Mouse (Mus musculus) T-cell, adult 2 months (primary cell): Measurements from ENCODE around the gene Rcc2.
A peak's percentile ranks its signal among the peaks of the same experiment; 100 is the strongest.

Experiments
- DNase-seq: peaks from one replicate; pipeline ENCODE4 v3.0.0; 2022; ENCODE audit warnings: low spot score

The Rcc2 gene

GRCm38 (mm10) chr4:140709617-140710016, 9.3 kb downstream of the Rcc2 start:
- no peak for DNase-seq

GRCm38 (mm10) chr4:140710781-140711180, 10.4 kb downstream of the Rcc2 start:
- no peak for DNase-seq

- no peak for DNase-seq
Measured at GRCm38 (mm10) chr4:140711360-140711759, 11.0 kb downstream of the Rcc2 start.

GRCm38 (mm10) chr4:140713480-140714365, 13.4 kb downstream of the Rcc2 start:
- peak; percentile 79 for DNase-seq

- DNase-seq, result no peak
Measured at GRCm38 (mm10) chr4:140714586-140714985, 14.2 kb downstream of the Rcc2 start.

- no peak for DNase-seq
Measured at GRCm38 (mm10) chr4:140716994-140717393, 16.7 kb downstream of the Rcc2 start.

- DNase-seq, result no peak
Measured at GRCm38 (mm10) chr4:140718436-140718835, 18.1 kb downstream of the Rcc2 start.

- DNase-seq, result no peak
Measured at GRCm38 (mm10) chr4:140720091-140720490, 19.8 kb downstream of the Rcc2 start.

GRCm38 (mm10) chr4:140721968-140722490, 21.7 kb downstream of the Rcc2 start:
- no peak for DNase-seq

GRCm38 (mm10) chr4:140722710-140723109, 22.4 kb downstream of the Rcc2 start:
- no peak for DNase-seq

GRCm38 (mm10) chr4:140723192-140723591, 22.9 kb downstream of the Rcc2 start:
- no peak for DNase-seq

- DNase-seq, result peak; percentile 20
Measured at GRCm38 (mm10) chr4:140723801-140724200, 23.5 kb downstream of the Rcc2 start.

- DNase-seq, result no peak
Measured at GRCm38 (mm10) chr4:140724739-140725138, 24.4 kb downstream of the Rcc2 start.

- DNase-seq, result no peak
Measured at GRCm38 (mm10) chr4:140726907-140727306, 26.6 kb downstream of the Rcc2 start.

- no peak for DNase-seq
Measured at GRCm38 (mm10) chr4:140731654-140732053, 31.3 kb downstream of the Rcc2 start.

- DNase-seq, result no peak
Measured at GRCm38 (mm10) chr4:140732871-140733270, 32.5 kb downstream of the Rcc2 start.

GRCm38 (mm10) chr4:140740655-140741054, 40.3 kb downstream of the Rcc2 start:
- DNase-seq, result no peak

- DNase-seq, result no peak
Measured at GRCm38 (mm10) chr4:140741401-140741800, 41.1 kb downstream of the Rcc2 start.

- DNase-seq, result no peak
Measured at GRCm38 (mm10) chr4:140742543-140742942, 42.2 kb downstream of the Rcc2 start, which contains the start of gene Padi6. TSS of gene Padi6 (minus strand) at chr4:140742643.

- no peak for DNase-seq
Measured at GRCm38 (mm10) chr4:140743086-140743485, 42.7 kb downstream of the Rcc2 start.

- DNase-seq, result peak; percentile 39
Measured at GRCm38 (mm10) chr4:140744654-140745053, 44.3 kb downstream of the Rcc2 start.

GRCm38 (mm10) chr4:140747978-140748377, 47.6 kb downstream of the Rcc2 start:
- DNase-seq, result no peak

- peak; percentile 59 for DNase-seq
Measured at GRCm38 (mm10) chr4:140750328-140750727, 50.0 kb downstream of the Rcc2 start.
